Mouse (Mus musculus): ENCODE data around the gene Edil3. TPM values are rescaled to one million over a fixed set of nuclear protein-coding genes. Genes with fewer than 3 reads are reported as not detected.

Gene Edil3
- total and polyA plus RNA-seq, 2 experiments from 2014 or later = 49.1 to 85.9 TPM

DNA sequence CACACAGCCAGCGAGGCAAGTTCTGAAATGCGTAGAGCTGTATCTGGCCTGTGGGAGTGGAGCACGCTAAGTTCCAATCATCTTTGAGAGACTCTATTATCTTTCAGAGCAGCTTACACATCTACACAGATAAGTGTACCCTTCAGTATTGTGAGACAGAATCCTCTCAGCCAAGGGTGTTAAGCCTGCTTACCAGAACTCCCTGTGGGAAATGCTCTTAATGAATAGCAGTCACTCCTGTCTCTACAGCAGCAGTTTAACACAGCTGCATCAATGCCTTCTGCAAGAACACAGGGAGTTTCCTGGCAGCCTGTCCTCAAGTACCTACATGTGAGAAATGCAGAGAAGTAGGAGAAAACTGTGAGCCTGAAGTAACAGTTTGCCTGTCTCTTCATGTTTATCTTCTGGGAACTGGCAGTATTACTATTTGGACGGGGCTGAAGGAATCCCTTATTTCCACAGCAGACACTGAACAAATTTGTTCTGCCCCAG, 324.8 kb downstream of the Edil3 start:
- H3K36me3 ChIP-seq (ENCODE audit: insufficient read depth, low read length) = no peaks in the 10 kb centered on the region
- no peak for TF ChIP-seq CTCF (IDR thresholded peaks at IDR 0.05)
- H3K27me3 ChIP-seq (ENCODE audit: insufficient read depth, low read length) = no peaks in the 10 kb centered on the region
- no peak overlapping the region for H3K27ac ChIP-seq (ENCODE audit: low read depth, low read length)
- ATAC-seq (ENCODE audit: low FRiP score) (peak; percentile 41; the same call in 1 of the 2 replicates), DNase-seq (ENCODE audit: low spot score) (peak; percentile 58)
- 15% methylated on average over 4 of the region's 4 CpGs for WGBS
- no peak overlapping the region for H3K4me2 ChIP-seq (ENCODE audit: low read depth, low read length, poor library complexity, severe bottlenecking)
- no peak overlapping the region for H3K4me3 ChIP-seq (ENCODE audit: low read depth, low read length)
- H3K4me1 ChIP-seq (ENCODE audit: insufficient read depth, low read length) = no peaks in the 10 kb centered on the region
- no peak overlapping the region for H3K9ac ChIP-seq (replicated peaks; ENCODE audit: low read length, poor library complexity, severe bottlenecking)
- no peaks in the 10 kb centered on the region for H3K9me3 ChIP-seq (ENCODE audit: low read length)

DNA sequence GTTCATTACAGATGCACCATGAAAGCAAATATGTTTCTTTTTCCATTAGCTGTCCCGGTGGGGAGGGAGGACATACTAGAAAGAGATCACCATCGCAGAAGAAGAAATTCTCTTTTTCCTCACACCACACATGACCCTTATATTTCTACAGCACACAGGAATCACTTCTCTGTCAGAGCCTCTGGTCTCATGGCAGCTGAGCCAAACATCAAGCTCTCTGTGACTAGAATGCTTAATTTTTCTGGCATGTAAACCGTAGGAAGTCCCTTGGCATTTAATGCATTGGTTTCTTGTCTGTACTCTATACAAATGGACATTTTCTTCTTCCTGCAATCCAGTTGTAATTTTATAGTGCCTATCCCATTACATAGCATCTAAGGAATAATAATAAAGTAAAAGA, 330.6 kb downstream of the Edil3 start:
- no peak overlapping the region for H3K9ac ChIP-seq (replicated peaks; ENCODE audit: low read length, poor library complexity, severe bottlenecking)
- H3K4me2 ChIP-seq (ENCODE audit: low read depth, low read length, poor library complexity, severe bottlenecking) = no peak overlapping the region
- TF ChIP-seq CTCF (IDR thresholded peaks at IDR 0.05) = no peak
- H3K27me3 ChIP-seq (ENCODE audit: insufficient read depth, low read length) = no peaks in the 10 kb centered on the region
- peak; percentile 61 for DNase-seq (ENCODE audit: low spot score)
- 62% methylated on average over 3 of the region's 3 CpGs for WGBS
- no peaks in the 10 kb centered on the region for H3K9me3 ChIP-seq (ENCODE audit: low read length)
- no peak overlapping the region for H3K27ac ChIP-seq (ENCODE audit: low read depth, low read length)
- H3K4me3 ChIP-seq (ENCODE audit: low read depth, low read length) = no peak overlapping the region
- ATAC-seq (ENCODE audit: low FRiP score) = no peak
- no peaks in the 10 kb centered on the region for H3K4me1 ChIP-seq (ENCODE audit: insufficient read depth, low read length)
- no peaks in the 10 kb centered on the region for H3K36me3 ChIP-seq (ENCODE audit: insufficient read depth, low read length)

- Histone ChIP-seq H3K9ac (replicated peaks; ENCODE audit: low read length, poor library complexity, severe bottlenecking) (no peak overlapping the region), H3K27ac (ENCODE audit: low read depth, low read length) (no peak overlapping the region), H3K9me3 (ENCODE audit: low read length) (no peaks in the 10 kb centered on the region), H3K4me2 (ENCODE audit: low read depth, low read length, poor library complexity, severe bottlenecking) (no peak overlapping the region), H3K4me1 (ENCODE audit: insufficient read depth, low read length) (no peaks in the 10 kb centered on the region), H3K27me3 (ENCODE audit: insufficient read depth, low read length) (no peaks in the 10 kb centered on the region), H3K4me3 (ENCODE audit: low read depth, low read length) (no peak overlapping the region), H3K36me3 (ENCODE audit: insufficient read depth, low read length) (no peaks in the 10 kb centered on the region)
- ATAC-seq (ENCODE audit: low FRiP score) (no peak), DNase-seq (ENCODE audit: low spot score) (no peak)
- 70% methylated on average over 1 of the region's 1 CpGs for WGBS
- no peak for TF ChIP-seq CTCF (IDR thresholded peaks at IDR 0.05)
Observed at GRCm38 (mm10) chr13:89167960-89168359, 346.7 kb downstream of the Edil3 start.

- no peak overlapping the region for H3K9ac ChIP-seq (replicated peaks; ENCODE audit: low read length, poor library complexity, severe bottlenecking)
- ATAC-seq (ENCODE audit: low FRiP score) = no peak
- H3K4me1 ChIP-seq (ENCODE audit: insufficient read depth, low read length) = no peaks in the 10 kb centered on the region
Observed at GRCm38 (mm10) chr13:89170040-89170439, 348.8 kb downstream of the Edil3 start.

DNA sequence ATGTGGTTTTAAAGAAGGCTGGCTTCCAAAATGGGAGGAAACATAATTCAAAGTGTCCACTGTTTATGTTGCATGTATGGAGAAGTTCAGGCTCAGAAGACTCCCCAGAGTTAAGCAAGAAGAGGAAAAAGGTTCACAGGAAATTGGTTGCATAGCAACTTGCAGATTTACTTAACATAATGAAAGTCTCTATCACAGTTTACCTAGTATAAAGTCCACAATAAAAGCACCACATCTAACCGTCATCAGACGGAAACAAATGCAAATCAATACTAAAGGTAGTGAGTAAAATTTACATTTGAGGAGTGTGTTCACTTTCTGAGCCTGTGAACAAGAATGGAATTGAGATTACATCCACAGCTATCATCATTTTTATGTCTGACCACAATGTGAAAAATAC, 353.9 kb downstream of the Edil3 start:
- H3K4me3 ChIP-seq (ENCODE audit: low read depth, low read length) = no peak overlapping the region
- no peaks in the 10 kb centered on the region for H3K36me3 ChIP-seq (ENCODE audit: insufficient read depth, low read length)
- H3K27me3 ChIP-seq (ENCODE audit: insufficient read depth, low read length) = no peaks in the 10 kb centered on the region
- no peak overlapping the region for H3K9ac ChIP-seq (replicated peaks; ENCODE audit: low read length, poor library complexity, severe bottlenecking)
- H3K27ac ChIP-seq (ENCODE audit: low read depth, low read length) = no peak overlapping the region
- ATAC-seq (ENCODE audit: low FRiP score) (no peak), DNase-seq (ENCODE audit: low spot score) (no peak)
- H3K9me3 ChIP-seq (ENCODE audit: low read length) = no peaks in the 10 kb centered on the region
- TF ChIP-seq CTCF (IDR thresholded peaks at IDR 0.05) = no peak
- 68% methylated on average over 2 of the region's 2 CpGs for WGBS
- H3K4me1 ChIP-seq (ENCODE audit: insufficient read depth, low read length) = no peaks in the 10 kb centered on the region
- no peak overlapping the region for H3K4me2 ChIP-seq (ENCODE audit: low read depth, low read length, poor library complexity, severe bottlenecking)

More at GRCm38 (mm10) chr13:89170040-89170439, 348.8 kb downstream of the Edil3 start:
- no peaks in the 10 kb centered on the region for H3K36me3 ChIP-seq (ENCODE audit: insufficient read depth, low read length)
- no peak for DNase-seq (ENCODE audit: low spot score)
- H3K9me3 ChIP-seq (ENCODE audit: low read length) = no peaks in the 10 kb centered on the region
- no peak for TF ChIP-seq CTCF (IDR thresholded peaks at IDR 0.05)
- no peak overlapping the region for H3K4me2 ChIP-seq (ENCODE audit: low read depth, low read length, poor library complexity, severe bottlenecking)
- H3K27me3 ChIP-seq (ENCODE audit: insufficient read depth, low read length) = no peaks in the 10 kb centered on the region
- H3K27ac ChIP-seq (ENCODE audit: low read depth, low read length) = no peak overlapping the region
- H3K4me3 ChIP-seq (ENCODE audit: low read depth, low read length) = no peak overlapping the region
- 84% methylated on average over 4 of the region's 4 CpGs for WGBS

GRCm38 (mm10) chr13:89189051-89189450, 367.8 kb downstream of the Edil3 start:
- WGBS = 95% methylated on average over 1 of the region's 1 CpGs
- Histone ChIP-seq H3K27ac (ENCODE audit: low read depth, low read length) (no peak overlapping the region), H3K4me2 (ENCODE audit: low read depth, low read length, poor library complexity, severe bottlenecking) (no peak overlapping the region), H3K27me3 (ENCODE audit: insufficient read depth, low read length) (no peaks in the 10 kb centered on the region), H3K9ac (replicated peaks; ENCODE audit: low read length, poor library complexity, severe bottlenecking) (no peak overlapping the region), H3K4me1 (ENCODE audit: insufficient read depth, low read length) (no peaks in the 10 kb centered on the region), H3K4me3 (ENCODE audit: low read depth, low read length) (no peak overlapping the region), H3K36me3 (ENCODE audit: insufficient read depth, low read length) (no peaks in the 10 kb centered on the region), H3K9me3 (ENCODE audit: low read length) (no peaks in the 10 kb centered on the region)
- no peak for TF ChIP-seq CTCF (IDR thresholded peaks at IDR 0.05)
- DNase-seq (ENCODE audit: low spot score) (no peak), ATAC-seq (ENCODE audit: low FRiP score) (no peak)

All from midbrain, postnatal 0 days (tissue).